Comparison of ENCODE assay signal across 8 mouse cellular contexts in genomic region chr4:136139326-136140110, GRCm38 (mm10). TPM values are rescaled to one million over a fixed set of nuclear protein-coding genes. Genes with fewer than 3 reads are reported as not detected.
DNase-seq lines count a peak whose midpoint lies in the region; ATAC-seq and TF ChIP-seq lines count a peak whose summit lies in the region.

No protein-coding gene starts in this region.

- peak; percentile 90 for DNase-seq in liver, adult 2 months (ENCODE audit: extremely low read depth, low read depth, low spot score)
- DNase-seq in liver: no peak
- peak; percentile 46 to 73 for DNase-seq in kidney, postnatal 25 days
- no peak for DNase-seq in left cerebral cortex, postnatal 10 days (ENCODE audit: extremely low spot score in 1 of 2, low spot score in 2 of 2)
- DNase-seq in adrenal gland, postnatal 10 days: no peak
- DNase-seq in right cerebral cortex, postnatal 14 days: no peak

- no peak for ATAC-seq in heart, embryonic 16.5 days (replicated peaks; ENCODE audit: extremely low read depth, insufficient read depth, low FRiP score)
- no peak for ATAC-seq in neural tube, embryonic 13.5 days (ENCODE audit: low read depth)

- intact Hi-C loops in left cerebral cortex, postnatal 10 days (cut with DNase I): no loop called here

- peaks cover 33% of the 10 kb centered on the region for H3K4me1 ChIP-seq in liver, adult 2 months (ENCODE audit: control insufficient read depth, insufficient read depth, low read length)
- H3K4me1 ChIP-seq in heart, embryonic 16.5 days (ENCODE audit: control insufficient read depth, insufficient read depth, low read length): peaks cover 51% of the 10 kb centered on the region
- peaks cover 88% of the 10 kb centered on the region for H3K4me1 ChIP-seq in neural tube, embryonic 13.5 days (replicated peaks)

- peak overlapping the region; percentile 58 for H3K4me2 ChIP-seq in heart, embryonic 16.5 days (ENCODE audit: low read depth, low read length)
- peak overlapping the region; percentile 57 for H3K4me2 ChIP-seq in neural tube, embryonic 13.5 days

- H3K36me3 ChIP-seq in liver, adult 2 months (ENCODE audit: control insufficient read depth, insufficient read depth, low read length): no peaks in the 10 kb centered on the region
- no peaks in the 10 kb centered on the region for H3K36me3 ChIP-seq in heart, embryonic 16.5 days (ENCODE audit: control insufficient read depth, insufficient read depth)
- H3K36me3 ChIP-seq in neural tube, embryonic 13.5 days: no peaks in the 10 kb centered on the region

- no peaks in the 10 kb centered on the region for H3K27me3 ChIP-seq in liver, adult 2 months (ENCODE audit: control insufficient read depth, insufficient read depth, low read length)
- no peaks in the 10 kb centered on the region for H3K27me3 ChIP-seq in heart, embryonic 16.5 days (ENCODE audit: control insufficient read depth, insufficient read depth, low read length)
- no peaks in the 10 kb centered on the region; the same call in 1 of the 2 replicates for H3K27me3 ChIP-seq in neural tube, embryonic 13.5 days

- no peak overlapping the region for H3K4me3 ChIP-seq in liver, adult 2 months (ENCODE audit: insufficient read depth, low read depth, low read length)
- no peak overlapping the region for H3K4me3 ChIP-seq in heart, embryonic 16.5 days (ENCODE audit: low read length)
- H3K4me3 ChIP-seq in neural tube, embryonic 13.5 days: no peak overlapping the region

- 16% methylated on average over 17 of the region's 17 CpGs for WGBS in liver, adult 2 months
- 47% methylated on average over 17 of the region's 17 CpGs for WGBS in heart, embryonic 16.5 days
- WGBS in neural tube, embryonic 13.5 days: 55% methylated on average over 17 of the region's 17 CpGs

- peaks cover 4% of the 10 kb centered on the region; the same call in 1 of the 2 replicates for H3K79me2 ChIP-seq in liver, adult 2 months (ENCODE audit: control insufficient read depth, insufficient read depth, low read length)

- peak overlapping the region; percentile 80 for H3K27ac ChIP-seq in liver, adult 2 months (replicated peaks; ENCODE audit: insufficient read depth, low read depth, low read length)
- H3K27ac ChIP-seq in heart, embryonic 16.5 days (ENCODE audit: low read length): peak overlapping the region; percentile 87
- H3K27ac ChIP-seq in neural tube, embryonic 13.5 days (replicated peaks): peak overlapping the region; percentile 93

- no peak for TF ChIP-seq POLR2A in liver, adult 2 months (IDR thresholded peaks at IDR 0.05; ENCODE audit: extremely low read depth, insufficient read depth, low read length)

- no peak for TF ChIP-seq CTCF in liver, adult 2 months (IDR thresholded peaks at IDR 0.05; ENCODE audit: low read depth, low read length)

- H3K9me3 ChIP-seq in heart, embryonic 16.5 days (replicated peaks; ENCODE audit: control insufficient read depth, low read length): no peaks in the 10 kb centered on the region
- H3K9me3 ChIP-seq in neural tube, embryonic 13.5 days: no peaks in the 10 kb centered on the region

- 0 out of 2 replicates have a peak overlapping the region, but pooled peaks have one; percentile 2 for H3K9ac ChIP-seq in liver, adult 2 months (ENCODE audit: low read depth, low read length)
- H3K9ac ChIP-seq in heart, embryonic 16.5 days (ENCODE audit: low read length): no peak overlapping the region; the same call in 1 of the 2 replicates
- H3K9ac ChIP-seq in neural tube, embryonic 13.5 days: 0 out of 2 replicates have a peak overlapping the region, but pooled peaks have one; percentile 58

RNA-seq across cellular contexts. Expression of gene Id3, which starts 3.8 kb away (rescaled TPM):
- 33.2 and 47.4 TPM in 2 replicates for total RNA-seq in liver, adult 2 months (2014; rRNA removed)
- polyA plus RNA-seq in liver, adult 2 months (2012; rRNA removed): 181 and 274 TPM in 2 replicates
- 218 and 262 TPM in 2 replicates for polyA plus RNA-seq in heart, embryonic 16.5 days (2015; fragmentation: Nextera tagmentation; extraction: Ambion mirVana)
- 235 and 273 TPM in 2 replicates for polyA plus RNA-seq in neural tube, embryonic 13.5 days (2015; fragmentation: Nextera tagmentation; extraction: Ambion mirVana)
- 10 to 100 TPM; 37.3 to 54.8 TPM for total RNA-seq in left cerebral cortex, postnatal 10 days (2021)
- total RNA-seq in adrenal gland, postnatal 10 days (2021): 100 to 1,000 TPM in 1 of 2 experiments, 10 to 100 TPM in 1; 97.2 to 110 TPM

RNA-seq across cellular contexts. Expression of gene E2f2, which starts 32.7 kb away (rescaled TPM):
- 0.40 and 0.46 TPM in 2 replicates for total RNA-seq in liver, adult 2 months (2014; rRNA removed)
- 0.75 and 0.76 TPM in 2 replicates for polyA plus RNA-seq in liver, adult 2 months (2012; rRNA removed)
- 8.6 and 11.0 TPM in 2 replicates for polyA plus RNA-seq in heart, embryonic 16.5 days (2015; fragmentation: Nextera tagmentation; extraction: Ambion mirVana)
- polyA plus RNA-seq in neural tube, embryonic 13.5 days (2015; fragmentation: Nextera tagmentation; extraction: Ambion mirVana): 2.5 and 3.3 TPM in 2 replicates
- 1 to 10 TPM in 1 of 2 experiments, under 1 TPM in 1; 0.97 to 1.9 TPM for total RNA-seq in left cerebral cortex, postnatal 10 days (2021)
- total RNA-seq in adrenal gland, postnatal 10 days (2021): 10 to 100 TPM in 1 of 2 experiments, 1 to 10 TPM in 1; 7.9 to 14.8 TPM

Comparison
In these comparisons a context has a peak if more than half of its experiments do, and no peak if none do; other contexts are left out.
1. DNase-seq: peak in liver, adult 2 months (single experiment) and kidney, postnatal 25 days (2 of 2); none in liver (single experiment), left cerebral cortex, postnatal 10 days (0 of 2), adrenal gland, postnatal 10 days (single experiment) and right cerebral cortex, postnatal 14 days (single experiment).
2. Peak in every context shown above with its lines, with median percentiles within 50 percentile points of each other: H3K27ac ChIP-seq.